Mouse (Mus musculus): ENCODE measurements around the gene Clasrp.

- TF ChIP-seq CTCF (IDR thresholded peaks at IDR 0.05; ENCODE audit: borderline replicate concordance, extremely low read depth, insufficient read depth, insufficient read length): no peak
- TF ChIP-seq POLR2A (IDR thresholded peaks at IDR 0.05; ENCODE audit: borderline replicate concordance, extremely low read depth, insufficient read depth, insufficient read length, poor library complexity, severe bottlenecking): no peak
Measured at GRCm38 (mm10) chr7:19615036-19615577, 10.8 kb upstream of the Clasrp start.

Measured in brain, embryonic 14.5 days (tissue).